Mouse (Mus musculus): Measurements from ENCODE around the gene Slc25a34. TPM values are rescaled to one million over a fixed set of nuclear protein-coding genes. Genes with fewer than 3 reads are reported as not detected.

Slc25a34 gene
- polyA plus RNA-seq, 1 experiment from 2014 or later, result 0.15 TPM

- in situ Hi-C loops (cut with MboI; ENCODE audit: low pct_unique_long_range_greater_than_20kb), result no loop called here
- no peak for TF ChIP-seq CTCF (IDR thresholded peaks at IDR 0.05)
- ChIA-PET POLR2A (no interaction called here), CTCF (no interaction called here)
- ATAC-seq (no peak), DNase-seq (ENCODE audit: low read depth, low spot score) (peak; percentile 63)
- no peaks in the 10 kb centered on the region for H3K27me3 ChIP-seq
Measured at GRCm38 (mm10) chr4:141643118-141643855, 19.7 kb upstream of the Slc25a34 start.

- DNase-seq (ENCODE audit: low read depth, low spot score) (no peak), ATAC-seq (peak; percentile 23)
- ChIA-PET POLR2A (interaction anchor here (1.3 kb wide), 1 partner anchor 23 kb away, joined by 3 read pairs; the partner anchor contains the start of gene Plekhm2), CTCF (no interaction called here)
- in situ Hi-C loops (cut with MboI; ENCODE audit: low pct_unique_long_range_greater_than_20kb), result no loop called here
- no peak for TF ChIP-seq CTCF (IDR thresholded peaks at IDR 0.05)
- H3K27me3 ChIP-seq, result no peaks in the 10 kb centered on the region
Measured at GRCm38 (mm10) chr4:141641961-141642811, 18.6 kb upstream of the Slc25a34 start.

GRCm38 (mm10) chr4:141641353-141641771 lies 17.7 kb upstream of the Slc25a34 start:
- in situ Hi-C loops (cut with MboI; ENCODE audit: low pct_unique_long_range_greater_than_20kb), result no loop called here
- POLR2A ChIA-PET, result interaction anchor here (1.3 kb wide), 1 partner anchor 24 kb away, joined by 3 read pairs; the partner anchor contains the start of gene Plekhm2
- no peak for TF ChIP-seq CTCF (IDR thresholded peaks at IDR 0.05)
- CTCF ChIA-PET, result no interaction called here
- DNase-seq (ENCODE audit: low read depth, low spot score) (peak; percentile 47), ATAC-seq (peak; percentile 44)
- H3K27me3 ChIP-seq, result no peaks in the 10 kb centered on the region

- DNase-seq (ENCODE audit: low read depth, low spot score), result no peak
- in situ Hi-C loops (cut with MboI; ENCODE audit: low pct_unique_long_range_greater_than_20kb), result no loop called here
- CTCF ChIA-PET, result no interaction called here
- POLR2A ChIA-PET, result no interaction called here
- no peak for ATAC-seq
- TF ChIP-seq CTCF (IDR thresholded peaks at IDR 0.05), result no peak
- no peaks in the 10 kb centered on the region for H3K27me3 ChIP-seq
Measured at GRCm38 (mm10) chr4:141639474-141639873, 15.9 kb upstream of the Slc25a34 start.

GRCm38 (mm10) chr4:141636693-141637092 lies 13.1 kb upstream of the Slc25a34 start:
- no peak for TF ChIP-seq CTCF (IDR thresholded peaks at IDR 0.05)
- POLR2A ChIA-PET, result interaction anchor here (1.0 kb wide), 1 partner anchor 9 kb away, joined by 3 read pairs; no protein-coding TSS in a partner anchor
- CTCF ChIA-PET, result interaction anchor here (1.0 to 1.2 kb wide), 2 partner anchors 12 to 18 kb away, joined by 3 read pairs; partner anchors contain the start of gene Tmem82
- in situ Hi-C loops (cut with MboI; ENCODE audit: low pct_unique_long_range_greater_than_20kb), result no loop called here
- no peak for ATAC-seq
- no peaks in the 10 kb centered on the region for H3K27me3 ChIP-seq
- peak; percentile 39 for DNase-seq (ENCODE audit: low read depth, low spot score)

- ATAC-seq, result no peak
- CTCF ChIA-PET, result interaction anchor here (1.0 to 1.2 kb wide), 2 partner anchors 11 to 17 kb away, joined by 3 read pairs; partner anchors contain the start of gene Tmem82
- no peak for TF ChIP-seq CTCF (IDR thresholded peaks at IDR 0.05)
- in situ Hi-C loops (cut with MboI; ENCODE audit: low pct_unique_long_range_greater_than_20kb), result no loop called here
- no peak for DNase-seq (ENCODE audit: low read depth, low spot score)
- POLR2A ChIA-PET, result no interaction called here
- no peaks in the 10 kb centered on the region for H3K27me3 ChIP-seq
Measured at GRCm38 (mm10) chr4:141635991-141636390, 12.4 kb upstream of the Slc25a34 start.

- TF ChIP-seq CTCF (IDR thresholded peaks at IDR 0.05), result no peak
- no peak for ATAC-seq
- no peaks in the 10 kb centered on the region for H3K27me3 ChIP-seq
- in situ Hi-C loops (cut with MboI; ENCODE audit: low pct_unique_long_range_greater_than_20kb), result no loop called here
- POLR2A ChIA-PET, result no interaction called here
- CTCF ChIA-PET, result no interaction called here
- no peak for DNase-seq (ENCODE audit: low read depth, low spot score)
Measured at GRCm38 (mm10) chr4:141632111-141632873, 8.7 kb upstream of the Slc25a34 start.

GRCm38 (mm10) chr4:141631250-141631649 lies 7.6 kb upstream of the Slc25a34 start:
- POLR2A ChIA-PET, result no interaction called here
- DNase-seq (ENCODE audit: low read depth, low spot score), result no peak
- CTCF ChIA-PET, result no interaction called here
- ATAC-seq, result no peak
- in situ Hi-C loops (cut with MboI; ENCODE audit: low pct_unique_long_range_greater_than_20kb), result no loop called here
- no peaks in the 10 kb centered on the region for H3K27me3 ChIP-seq
- TF ChIP-seq CTCF (IDR thresholded peaks at IDR 0.05), result no peak

GRCm38 (mm10) chr4:141630021-141630420 lies 6.4 kb upstream of the Slc25a34 start:
- ATAC-seq (no peak), DNase-seq (ENCODE audit: low read depth, low spot score) (no peak)
- ChIA-PET POLR2A (no interaction called here), CTCF (no interaction called here)
- in situ Hi-C loops (cut with MboI; ENCODE audit: low pct_unique_long_range_greater_than_20kb), result no loop called here
- no peaks in the 10 kb centered on the region for H3K27me3 ChIP-seq
- TF ChIP-seq CTCF (IDR thresholded peaks at IDR 0.05), result no peak

GRCm38 (mm10) chr4:141628661-141629060 lies 5.0 kb upstream of the Slc25a34 start:
- ATAC-seq (no peak), DNase-seq (ENCODE audit: low read depth, low spot score) (no peak)
- in situ Hi-C loops (cut with MboI; ENCODE audit: low pct_unique_long_range_greater_than_20kb), result no loop called here
- ChIA-PET POLR2A (no interaction called here), CTCF (no interaction called here)
- no peaks in the 10 kb centered on the region for H3K27me3 ChIP-seq
- no peak for TF ChIP-seq CTCF (IDR thresholded peaks at IDR 0.05)

All from Patski (cell line).